Mouse (Mus musculus): Measurements from ENCODE around the gene Nudt4.

DNA sequence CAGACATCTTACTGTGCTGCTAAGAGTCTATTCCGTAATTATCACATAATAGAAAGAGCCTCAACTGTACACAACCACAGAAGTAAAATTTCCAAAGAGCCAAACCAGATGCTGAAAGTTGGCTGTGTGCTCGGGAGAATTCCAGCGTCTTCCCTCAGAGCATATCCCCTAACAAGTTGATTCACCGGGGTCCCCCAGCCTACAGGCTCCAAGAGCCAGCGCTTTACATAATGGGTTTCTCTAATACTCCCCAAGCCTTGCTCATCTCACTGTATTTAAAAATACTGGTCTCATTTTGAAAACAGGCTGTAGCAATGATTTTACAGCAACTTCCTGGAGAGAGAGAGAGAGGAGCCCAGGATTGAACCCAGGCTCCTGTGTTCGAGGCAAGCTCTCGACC is 2.3 kb downstream of the Nudt4 start:
- TF ChIP-seq MAX (IDR thresholded peaks at IDR 0.05; ENCODE audit: low read depth) (no peak), POLR2A (IDR thresholded peaks at IDR 0.05; ENCODE audit: insufficient read length, low read depth) (no peak), POLR2AphosphoS2 (IDR thresholded peaks at IDR 0.05; ENCODE audit: insufficient read length, low read depth) (no peak), SRF (IDR thresholded peaks at IDR 0.05; ENCODE audit: control insufficient read depth, insufficient read length, low read depth) (no peak), USF1 (IDR thresholded peaks at IDR 0.05; ENCODE audit: low read depth) (no peak)

Measured in myocyte (in vitro differentiated cells).